Mouse (Mus musculus): ENCODE measurements around the gene 1700020A23Rik. TPM values are rescaled to one million over a fixed set of nuclear protein-coding genes. Genes with fewer than 3 reads are reported as not detected.

The 1700020A23Rik gene
- total RNA-seq, 2 experiments from 2014 or later = not detected

- DNase-seq (ENCODE audit: low spot score) = peak; percentile 64
Observed at GRCm38 (mm10) chr2:130450434-130450796, 45.4 kb downstream of the 1700020A23Rik start.

- no peak for DNase-seq (ENCODE audit: low spot score)
Observed at GRCm38 (mm10) chr2:130451086-130451726, 46.1 kb downstream of the 1700020A23Rik start.

GRCm38 (mm10) chr2:130451727-130452090 is 46.6 kb downstream of the 1700020A23Rik start:
- DNase-seq (ENCODE audit: low spot score) = no peak

GRCm38 (mm10) chr2:130452266-130452665 is 47.2 kb downstream of the 1700020A23Rik start:
- DNase-seq (ENCODE audit: low spot score) = no peak

GRCm38 (mm10) chr2:130453421-130453820 is 48.4 kb downstream of the 1700020A23Rik start:
- no peak for DNase-seq (ENCODE audit: low spot score)

GRCm38 (mm10) chr2:130454748-130455370 is 49.8 kb downstream of the 1700020A23Rik start:
- no peak for DNase-seq (ENCODE audit: low spot score)

Other genes starting within 250 kb of the 1700020A23Rik start
- gene Snrpb, start 225.9 kb upstream of the 1700020A23Rik start, total RNA-seq (2021) = 100 to 1,000 TPM; 122 to 131 TPM
- gene Tmc2, start 210.1 kb upstream of the 1700020A23Rik start, total RNA-seq (2021) = not detected
- gene Nop56, start 130.8 kb upstream of the 1700020A23Rik start, total RNA-seq (2021) = 10 to 100 TPM; 23.8 to 29.5 TPM
- 100 to 1,000 TPM; 450 to 457 TPM for gene Idh3b, start 120.7 kb upstream of the 1700020A23Rik start, total RNA-seq (2021)
- under 1 TPM; 0.27 to 0.43 TPM for gene Ebf4, start 110.1 kb upstream of the 1700020A23Rik start, total RNA-seq (2021)
- gene Cpxm1, start 7.7 kb upstream of the 1700020A23Rik start, total RNA-seq (2021) = 1 to 10 TPM; 2.2 to 2.4 TPM
- gene Gm28372, start within 50 bp of the 1700020A23Rik start, total RNA-seq (2021) = not detected
- gene Tmem239, start 1.2 kb downstream of the 1700020A23Rik start, total RNA-seq (2021) = not detected
- gene Vps16, start 19.1 kb downstream of the 1700020A23Rik start, total RNA-seq (2021) = 10 to 100 TPM; 17.6 to 19.2 TPM
- gene Pced1a, start 19.4 kb downstream of the 1700020A23Rik start, total RNA-seq (2021) = 1 to 10 TPM; 4.2 to 4.8 TPM
- gene Ptpra, start 45.0 kb downstream of the 1700020A23Rik start, total RNA-seq (2021) = 10 to 100 TPM; 14.8 to 18.9 TPM
- gene Mrps26, start 158.5 kb downstream of the 1700020A23Rik start, total RNA-seq (2021) = 10 to 100 TPM; 45.8 to 46.0 TPM
- not detected for gene Oxt, start 170.9 kb downstream of the 1700020A23Rik start, total RNA-seq (2021)
- not detected for gene Avp, start 177.3 kb downstream of the 1700020A23Rik start, total RNA-seq (2021)
- gene Fastkd5, start 224.8 kb downstream of the 1700020A23Rik start, total RNA-seq (2021) = 1 to 10 TPM; 5.8 to 6.2 TPM
- gene Ubox5, start 224.8 kb downstream of the 1700020A23Rik start, total RNA-seq (2021) = 1 to 10 TPM; 5.2 TPM
- gene Lzts3, start 237.5 kb downstream of the 1700020A23Rik start, total RNA-seq (2021) = 1 to 10 TPM; 2.3 to 3.2 TPM